Mouse (Mus musculus): Measurements from ENCODE around the gene Fgd5.
"Not testable (repeated sequence)": the region's sequence is repeated elsewhere in the genome, so short reads cannot be mapped to it uniquely, and the experiment has no call there.

Fgd5 gene

DNA sequence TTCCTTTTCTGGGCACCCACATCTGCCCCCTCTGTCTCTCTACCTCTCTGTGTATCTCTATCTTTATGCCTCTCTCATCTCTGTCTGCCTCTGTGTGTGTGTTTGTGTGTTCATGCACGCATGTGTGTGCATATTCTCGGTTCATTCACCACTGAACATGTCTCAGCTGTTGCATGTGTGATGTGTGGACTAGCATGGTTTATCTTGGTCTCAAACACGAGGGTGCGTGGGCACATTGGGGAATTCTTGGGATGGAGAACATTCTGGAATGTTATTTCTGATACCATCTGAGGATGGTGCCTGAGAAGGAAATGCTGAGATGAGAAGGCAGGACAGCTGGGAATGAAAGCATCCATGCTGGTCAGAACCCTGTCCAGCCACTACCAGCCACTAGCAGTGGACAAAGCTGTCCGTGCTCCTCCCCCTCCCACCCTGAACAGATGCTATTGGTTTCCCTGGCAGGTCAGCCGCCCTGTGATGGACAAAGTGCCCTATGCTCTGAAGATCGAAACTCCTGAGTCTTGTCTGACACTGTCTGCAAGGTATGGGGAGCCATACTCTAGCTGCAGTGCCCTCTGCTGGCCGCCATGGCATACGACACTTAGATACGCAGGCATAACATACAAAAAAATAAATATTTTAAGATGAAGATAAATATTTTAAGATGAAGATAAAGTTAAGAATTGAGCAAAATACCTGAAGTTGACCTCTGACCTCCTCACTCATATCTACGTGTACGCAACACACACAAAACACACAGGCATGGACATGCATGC is 87.2 kb downstream of the Fgd5 start:
- DNase-seq (ENCODE audit: low read depth, low spot score), result no peak

DNA sequence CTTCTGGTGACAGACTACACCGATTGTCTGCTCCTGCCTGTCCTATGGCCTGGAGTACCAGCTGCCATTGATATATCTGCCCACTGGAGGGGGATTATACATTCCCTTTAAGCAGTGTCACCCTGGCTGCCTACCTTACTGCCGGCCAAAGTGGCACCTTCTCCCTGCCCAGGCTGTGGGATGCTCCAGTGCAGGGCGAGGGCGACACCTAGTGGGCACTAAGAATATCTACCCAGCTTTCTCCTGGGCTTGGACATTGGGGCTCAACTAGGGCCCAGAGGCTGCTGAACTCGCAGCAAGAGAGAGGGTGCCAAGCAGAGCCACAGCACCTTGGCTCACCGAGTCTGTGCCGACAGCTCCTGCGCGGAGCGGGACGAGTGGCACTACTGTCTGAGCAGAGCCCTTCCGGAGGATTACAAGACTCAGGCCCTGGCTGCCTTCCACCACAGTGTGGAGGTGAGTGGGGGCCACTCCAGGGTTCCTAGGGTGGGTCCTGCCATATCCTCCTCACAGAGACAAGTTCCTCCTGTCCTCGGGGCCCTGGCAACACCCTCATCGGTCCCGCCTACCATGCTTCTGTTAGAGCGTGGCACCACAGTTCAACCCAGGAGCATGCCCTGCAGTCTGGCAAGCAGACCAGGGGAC is 88.6 kb downstream of the Fgd5 start:
- DNase-seq (ENCODE audit: low read depth, low spot score), result peak; percentile 71

DNA sequence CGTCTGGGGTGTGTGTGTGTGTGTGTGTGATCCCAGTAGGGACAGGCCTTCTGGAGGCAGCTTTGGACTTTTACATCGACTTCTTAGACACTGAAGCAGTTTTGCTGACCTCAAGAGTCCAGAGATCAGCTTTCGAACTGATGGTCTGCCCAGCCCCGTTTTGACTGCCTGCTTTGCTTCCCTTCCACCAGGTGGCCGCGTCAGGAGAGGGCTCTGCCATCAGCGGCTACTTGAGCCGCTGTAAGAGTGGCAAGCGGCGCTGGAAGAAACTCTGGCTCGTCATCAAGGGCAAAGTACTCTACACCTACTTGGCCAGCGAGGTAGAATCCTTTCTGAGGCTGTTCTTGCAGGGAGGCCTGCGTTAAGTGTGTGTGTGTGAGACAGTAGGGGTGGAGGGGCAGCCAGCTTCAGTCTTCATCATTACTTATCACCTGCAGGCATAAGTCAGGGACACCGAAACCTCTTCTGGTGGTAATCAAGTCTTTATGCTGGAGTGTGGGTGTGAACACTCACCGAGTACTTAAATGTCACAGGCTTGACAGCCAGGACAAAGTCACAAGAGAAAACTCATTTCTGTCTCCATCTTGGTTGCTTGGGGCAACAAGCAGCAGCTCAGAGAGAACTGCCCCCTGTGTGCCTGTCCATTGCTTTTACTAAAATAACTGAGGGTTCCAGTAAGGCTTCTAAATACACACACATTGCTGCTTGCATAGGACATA is 92.6 kb downstream of the Fgd5 start:
- DNase-seq (ENCODE audit: low read depth, low spot score), result no peak

DNA sequence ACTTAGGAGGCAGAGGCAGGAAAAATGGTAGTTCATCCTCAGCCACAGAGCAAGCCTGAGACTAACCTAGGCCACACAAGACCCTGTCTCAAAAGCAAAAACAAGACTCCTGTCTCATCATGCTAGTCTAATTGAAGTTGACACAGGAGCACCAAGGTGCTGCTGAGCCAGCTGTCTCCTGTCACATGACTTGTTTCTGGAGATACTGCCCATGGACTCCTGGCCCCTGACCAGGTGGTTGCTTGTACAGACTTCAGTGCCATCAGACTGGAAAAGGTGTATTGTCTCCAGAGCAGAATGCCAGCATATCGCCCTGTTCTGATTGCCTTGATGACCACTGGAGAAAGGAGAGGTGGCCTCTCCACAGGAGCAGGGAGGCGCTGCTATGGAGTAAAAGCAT is 102.1 kb downstream of the Fgd5 start:
- DNase-seq (ENCODE audit: low read depth, low spot score), result no peak

DNA sequence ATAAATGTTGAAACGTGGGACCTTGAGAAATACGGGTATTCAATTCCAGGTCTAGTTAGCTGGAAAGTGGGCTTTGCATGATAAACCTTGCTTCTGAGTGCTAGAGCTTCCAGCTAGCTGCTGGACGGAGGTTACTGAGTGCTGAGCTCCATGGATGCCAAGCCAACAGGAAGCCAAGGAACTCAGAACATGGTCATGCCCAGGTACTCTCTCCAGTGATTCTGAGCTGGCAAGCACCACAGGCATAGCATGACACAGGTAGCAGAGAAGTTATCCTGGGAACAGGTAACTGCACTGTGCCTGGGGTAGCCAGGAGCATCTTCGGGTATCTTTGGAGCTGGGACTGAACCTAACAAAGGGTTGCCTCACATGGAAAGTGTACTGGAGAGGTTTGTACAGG is 104.1 kb downstream of the Fgd5 start:
- no peak for DNase-seq (ENCODE audit: low read depth, low spot score)

DNA sequence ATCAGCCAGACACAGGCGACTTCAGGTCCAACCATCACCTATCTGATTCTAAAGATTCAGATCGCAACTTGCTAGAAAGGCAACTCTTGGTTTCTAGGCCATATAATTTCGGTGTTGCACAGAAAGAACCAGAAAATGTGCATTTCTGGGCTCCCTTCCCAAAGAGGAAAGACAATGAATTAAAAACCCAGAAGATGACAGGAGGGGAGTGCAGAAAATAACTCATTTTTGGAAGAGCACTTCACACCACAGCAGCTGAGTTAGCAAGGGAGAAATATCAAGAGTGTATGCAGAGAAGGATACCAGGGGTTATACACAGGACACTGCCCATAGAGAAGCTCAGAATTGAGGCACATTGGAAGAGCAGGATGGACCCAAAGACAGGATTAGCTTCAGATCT is 106.3 kb downstream of the Fgd5 start:
- DNase-seq (ENCODE audit: low read depth, low spot score), result no peak

DNA sequence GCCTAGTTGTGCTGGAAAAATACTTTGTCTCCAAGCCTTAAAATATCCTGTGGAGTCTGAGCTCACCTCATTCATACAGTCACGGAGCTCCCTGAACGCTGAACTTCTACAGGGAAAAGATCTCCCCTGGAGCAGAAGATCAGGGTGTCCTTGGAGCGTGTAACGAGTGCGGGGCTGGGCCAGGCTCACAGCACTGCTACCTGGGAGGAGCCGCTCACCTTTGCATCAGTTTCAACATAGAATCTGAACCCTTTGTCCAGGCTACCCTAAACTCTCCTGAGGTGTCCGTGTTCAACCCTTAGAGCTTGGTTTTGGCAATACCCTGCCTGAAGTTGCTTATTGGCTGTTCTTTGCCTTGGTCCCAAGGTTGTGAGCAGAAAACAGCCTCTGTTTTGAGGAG is 110.5 kb downstream of the Fgd5 start:
- not testable (repeated sequence) for DNase-seq (ENCODE audit: low read depth, low spot score)

DNA sequence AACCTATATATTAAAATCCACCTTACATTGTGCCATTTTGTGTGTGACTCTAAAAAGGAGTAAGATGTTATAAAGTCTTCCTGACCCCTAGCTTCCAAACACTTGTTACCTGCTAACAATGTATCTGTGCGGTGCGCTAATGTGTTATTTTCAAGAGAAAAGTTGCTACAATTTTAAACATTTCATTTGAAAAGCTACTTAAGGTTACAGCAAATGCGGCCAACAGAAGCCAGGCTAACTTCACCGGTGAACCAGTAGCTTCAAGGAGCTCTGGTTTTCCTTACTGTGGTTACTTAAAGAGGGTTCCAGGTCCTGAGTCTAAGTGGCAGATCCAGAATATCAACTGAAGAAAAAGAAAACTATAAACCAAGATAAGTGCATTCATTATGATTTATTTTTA is 111.3 kb downstream of the Fgd5 start:
- DNase-seq (ENCODE audit: low read depth, low spot score), result no peak

DNA sequence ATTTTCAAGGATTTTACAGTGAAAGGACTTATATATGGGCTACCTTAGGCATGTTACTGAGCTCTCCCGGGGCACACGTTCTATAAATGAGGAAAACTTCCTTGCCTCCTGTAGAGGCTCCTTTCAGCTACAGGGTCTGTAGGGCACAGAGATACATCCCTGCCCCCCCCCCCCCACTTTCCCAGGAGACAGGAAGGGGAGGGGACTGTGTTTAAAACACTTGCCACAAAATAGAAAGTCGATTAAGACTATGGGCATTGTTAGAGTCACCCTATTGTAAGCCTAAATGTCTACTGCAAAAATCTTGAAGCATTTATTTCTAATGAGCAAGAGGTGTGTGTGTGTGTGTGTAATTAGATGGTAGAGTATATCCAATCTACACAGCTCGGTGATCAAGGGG is 111.8 kb downstream of the Fgd5 start:
- no peak for DNase-seq (ENCODE audit: low read depth, low spot score)

DNA sequence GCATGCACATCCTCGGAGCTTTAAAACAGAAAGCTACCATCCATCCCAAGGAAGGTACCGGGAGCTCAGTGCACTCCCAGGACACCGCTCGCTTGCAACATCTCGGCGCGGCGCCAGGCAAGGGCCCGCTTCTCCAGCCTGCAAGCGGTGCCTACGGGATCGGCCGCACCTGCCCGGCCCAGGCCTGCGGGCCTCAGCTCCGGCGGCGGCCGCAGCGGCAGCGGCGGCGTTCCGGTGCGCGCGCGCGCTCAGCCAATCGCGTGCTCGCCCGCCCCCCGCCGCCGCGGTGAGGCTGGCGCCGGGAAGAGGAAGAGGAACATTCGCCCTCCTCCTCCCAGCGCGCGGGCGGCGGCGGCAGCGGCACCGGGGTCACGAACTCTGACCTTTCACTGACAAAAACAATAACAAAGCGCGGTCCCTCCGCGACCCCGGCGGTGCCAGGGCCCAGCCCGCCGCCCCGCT is 112.5 kb downstream of the Fgd5 start, which contains the start of gene Nr2c2:
Gene Nr2c2, plus strand, starts transcription at position 261 of the 462 bp plus-strand sequence.
- DNase-seq (ENCODE audit: low read depth, low spot score), result peak; percentile 24

DNA sequence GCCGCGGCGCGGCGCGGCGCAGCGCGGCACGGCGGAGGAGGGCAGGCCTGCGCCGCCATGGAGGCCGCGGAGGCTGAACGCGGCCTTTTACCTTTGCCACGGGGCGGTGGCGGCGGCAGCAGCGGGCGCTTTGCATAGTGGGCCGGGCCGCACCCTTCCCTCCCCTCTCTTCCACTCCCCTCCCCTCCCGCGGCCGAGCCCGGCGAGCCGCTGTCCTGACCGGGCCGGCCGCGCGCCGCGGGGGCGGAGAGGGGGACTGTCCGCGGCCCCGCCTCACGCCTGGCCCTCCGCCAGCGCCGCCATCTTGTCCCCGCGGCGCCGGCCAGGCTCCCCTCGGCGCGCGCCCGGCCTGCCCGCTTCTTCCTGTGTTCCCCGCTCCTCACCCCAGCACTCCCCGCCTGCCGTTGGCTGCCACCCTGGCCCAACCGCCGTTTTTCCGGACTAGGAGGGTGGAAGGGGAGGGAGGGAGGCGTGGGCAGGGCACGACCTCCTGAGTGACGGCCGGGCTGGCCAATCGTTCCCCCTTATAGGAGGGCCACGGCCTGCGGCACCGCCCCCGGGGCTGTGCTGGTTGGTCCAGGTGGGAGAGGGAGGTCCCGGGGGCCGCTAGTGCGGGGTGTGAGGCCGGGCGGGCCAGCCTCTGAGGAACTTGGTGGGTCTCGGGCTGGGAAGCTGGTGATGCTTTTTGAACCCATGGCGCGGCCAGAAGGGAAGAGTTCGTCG is 113.2 kb downstream of the Fgd5 start:
- DNase-seq (ENCODE audit: low read depth, low spot score), result peak; percentile 96

DNA sequence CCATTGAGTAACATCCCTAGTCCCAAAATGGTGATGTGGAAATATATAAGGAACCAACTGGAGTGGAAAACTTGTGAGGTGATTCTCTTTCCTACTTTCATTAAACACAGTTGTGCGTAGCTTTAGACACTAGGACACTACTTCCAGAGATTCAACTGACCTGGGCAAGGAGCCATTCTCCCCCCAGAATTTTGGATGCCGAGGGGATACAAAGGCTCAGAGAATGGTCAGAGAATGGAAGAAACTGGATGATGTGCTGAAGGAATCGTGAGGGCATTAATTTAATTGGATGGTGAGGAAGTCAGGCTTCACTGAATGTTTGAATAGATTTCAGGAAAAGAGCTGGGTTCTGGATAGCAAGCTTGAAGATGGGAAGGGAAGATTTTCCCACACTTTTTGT is 114.1 kb downstream of the Fgd5 start:
- DNase-seq (ENCODE audit: low read depth, low spot score), result no peak

DNA sequence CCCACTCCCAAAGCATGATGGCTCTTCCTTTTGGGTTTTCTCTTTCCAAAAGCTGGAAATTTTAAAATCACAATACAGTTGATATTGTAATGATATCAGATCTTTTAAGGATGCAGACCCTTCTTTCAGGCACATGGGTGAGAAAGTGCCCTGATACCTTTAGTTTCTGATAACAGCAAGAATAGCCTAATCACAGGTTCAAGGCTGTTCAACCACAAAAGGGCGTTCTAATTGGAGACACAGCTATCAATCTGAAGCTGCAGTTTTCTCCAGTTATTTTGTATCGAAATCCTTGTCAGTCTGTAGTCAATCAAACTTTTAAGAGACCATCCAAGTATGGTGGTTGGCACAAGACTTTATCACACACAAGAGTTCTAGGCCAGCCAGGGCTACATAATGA is 115.2 kb downstream of the Fgd5 start:
- no peak for DNase-seq (ENCODE audit: low read depth, low spot score)

DNA sequence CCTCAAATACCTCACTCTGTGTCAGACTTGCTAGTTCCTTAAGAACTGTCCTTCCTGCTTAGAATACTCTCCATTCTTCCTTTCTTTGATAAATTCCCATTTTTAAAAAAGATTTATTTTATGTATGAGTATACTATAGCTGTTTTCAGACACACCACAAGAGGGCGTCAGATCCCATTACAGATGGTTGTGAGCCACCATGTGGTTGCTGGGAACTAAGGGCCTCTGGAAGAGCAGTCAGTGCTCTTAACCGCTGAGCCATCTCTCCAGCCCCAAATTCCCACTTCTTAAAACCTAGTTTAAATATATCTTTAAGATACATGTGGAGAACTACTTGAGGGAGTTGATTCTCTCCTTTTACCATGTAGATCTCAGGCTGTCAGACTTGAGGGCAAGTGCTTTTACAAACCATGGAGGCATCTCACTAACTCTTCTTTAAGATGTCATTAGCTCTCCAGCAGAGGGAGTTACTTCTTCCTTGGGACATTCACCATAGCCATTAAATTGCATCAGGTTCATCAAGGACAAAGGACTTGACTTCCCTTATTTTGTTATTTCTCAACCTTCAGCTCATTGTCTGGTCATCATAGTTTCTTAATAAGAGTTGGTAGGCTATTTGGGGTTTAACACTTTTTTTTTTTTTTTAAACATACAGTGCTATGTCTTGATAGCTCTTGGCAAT is 122.1 kb downstream of the Fgd5 start:
- DNase-seq (ENCODE audit: low read depth, low spot score), result no peak

DNA sequence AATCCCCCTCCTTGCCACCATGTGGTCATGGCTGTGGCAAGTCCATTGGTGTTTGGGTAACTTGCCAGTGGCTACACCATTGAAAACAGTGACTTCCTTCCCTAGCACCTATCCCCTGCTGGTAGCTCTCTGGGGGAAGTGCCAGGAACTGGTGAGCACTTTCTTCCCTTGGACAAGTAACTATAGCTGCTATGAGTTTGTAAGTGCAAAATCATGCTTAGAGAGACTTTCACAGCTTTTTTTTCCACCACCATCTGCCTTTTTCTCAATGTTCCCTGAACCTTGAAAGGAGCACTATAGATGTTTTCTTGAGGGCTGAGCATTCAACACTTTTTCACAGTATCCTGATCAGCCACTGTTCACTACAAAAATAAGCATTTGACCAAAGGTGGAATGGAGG is 145.9 kb downstream of the Fgd5 start:
- DNase-seq (ENCODE audit: low read depth, low spot score), result no peak

Measured in WW6 (cell line).